Mouse (Mus musculus) midbrain, embryonic 14.5 days (tissue): ENCODE results near the gene Hlx. TPM values are rescaled to one million over a fixed set of nuclear protein-coding genes. Genes with fewer than 3 reads are reported as not detected.

ENCODE experiments used
- ATAC-seq: fragments of 200-750 bp; cut with Nextera tagmentation; 2 replicates; pipeline ENCODE4 v1.8.0; 2017; ENCODE audit warnings: moderate number of reproducible peaks, moderate library complexity; ENCODE audit not compliant: low FRiP score, low TSS enrichment
- DNase-seq: peaks from one replicate; pipeline ENCODE4 v3.0.0-alpha.2; 2015
- H3K27ac ChIP-seq: fragments of 300-500 bp; sonication (generic); replicated peaks from 2 replicates; pipeline ENCODE4 v1.5.1; 2014; ENCODE audit warnings: mild to moderate bottlenecking, low read depth, low read length, moderate library complexity
- H3K27me3 ChIP-seq: fragments of 300-500 bp; sonication (generic); 2 replicates; pipeline ENCODE4 v1.6.1; 2014; ENCODE audit warnings: low read length, control low read depth, mixed read lengths; ENCODE audit not compliant: control insufficient read depth, insufficient read depth
- H3K36me3 ChIP-seq: fragments of 300-500 bp; sonication (generic); 2 replicates; pipeline ENCODE4 v1.6.1; 2014; ENCODE audit warnings: low read length, control low read depth; ENCODE audit not compliant: control insufficient read depth, insufficient read depth
- H3K4me1 ChIP-seq: fragments of 300-500 bp; sonication (generic); 2 replicates; pipeline ENCODE4 v1.6.1; 2014; ENCODE audit warnings: mild to moderate bottlenecking, antibody characterized with exemption, low read length, control low read depth; ENCODE audit not compliant: control insufficient read depth, insufficient read depth
- H3K4me2 ChIP-seq: fragments of 300-500 bp; sonication (generic); 2 replicates; pipeline ENCODE4 v1.6.1; 2014; ENCODE audit warnings: mild to moderate bottlenecking, low read length, moderate library complexity
- H3K4me3 ChIP-seq: fragments of 300-500 bp; sonication (generic); replicated peaks from 2 replicates; pipeline ENCODE4 v1.5.1; 2014; ENCODE audit warnings: low read depth, low read length
- H3K9ac ChIP-seq: fragments of 300-500 bp; sonication (generic); replicated peaks from 2 replicates; pipeline ENCODE4 v1.6.1; 2014; ENCODE audit warnings: mild to moderate bottlenecking, low read length, moderate library complexity
- H3K9me3 ChIP-seq: fragments of 300-500 bp; sonication (generic); 2 replicates; pipeline ENCODE4 v1.6.1; 2016; ENCODE audit warnings: low read length, control low read depth, mixed read lengths; ENCODE audit not compliant: control insufficient read depth
- WGBS: fragments of 180-500 bp; shearing (Covaris S2); extraction: QIAGEN DNeasy Blood & Tissue Kit; methylation state at CpG from one replicate; pipeline ENCODE4 v1.1.7; 2014; 5-methylcytosine and 5-hydroxymethylcytosine counted together
- polyA plus RNA-seq: library from polyadenylated mRNA; unstranded; fragments of >200 nt; fragmentation: Nextera tagmentation; extraction: Ambion mirVana; gene quantifications from 2 replicates; pipeline ENCODE4 v1.2.1, GENCODE M21; 2014

Gene Hlx
- polyA plus RNA-seq, 1 experiment from 2014 or later = 1.2 TPM

- Histone ChIP-seq H3K4me2 (no peak overlapping the region), H3K4me1 (no peaks in the 10 kb centered on the region), H3K27ac (no peak overlapping the region), H3K36me3 (no peaks in the 10 kb centered on the region), H3K27me3 (no peaks in the 10 kb centered on the region), H3K9me3 (no peaks in the 10 kb centered on the region), H3K4me3 (no peak overlapping the region), H3K9ac (no peak overlapping the region)
- DNase-seq (no peak), ATAC-seq (no peak)
- WGBS = 88% methylated on average over 4 of the region's 4 CpGs
These were observed 24.7 kb downstream of the Hlx start for GRCm38 (mm10) chr1:184707532-184708248.

DNA sequence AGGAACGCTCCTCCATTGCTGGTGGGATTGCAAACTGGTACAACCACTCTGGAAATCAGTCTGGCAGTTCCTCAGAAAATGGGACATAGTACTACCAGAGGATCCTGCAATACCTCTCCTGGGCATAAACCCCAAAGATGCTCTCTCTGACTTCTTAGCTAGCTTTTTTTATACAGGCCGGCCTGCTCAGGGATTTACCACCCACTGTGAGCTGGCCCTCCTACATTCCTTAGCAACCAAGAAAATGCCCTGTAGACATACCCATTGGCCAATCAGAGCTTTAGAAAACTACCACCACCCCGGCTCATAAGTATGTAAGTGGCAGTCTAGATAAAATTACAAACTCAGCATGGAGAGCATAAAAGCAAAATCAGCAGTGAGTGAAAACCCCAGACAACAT lies 27.5 kb downstream of the Hlx start:
- no peak overlapping the region for H3K27ac ChIP-seq
- H3K36me3 ChIP-seq = no peaks in the 10 kb centered on the region
- ATAC-seq (no peak), DNase-seq (no peak)
- H3K9me3 ChIP-seq = no peaks in the 10 kb centered on the region
- WGBS = 39% methylated on average over 3 of the region's 3 CpGs
- H3K27me3 ChIP-seq = no peaks in the 10 kb centered on the region
- no peaks in the 10 kb centered on the region for H3K4me1 ChIP-seq
- H3K9ac ChIP-seq = no peak overlapping the region
- no peak overlapping the region for H3K4me2 ChIP-seq
- H3K4me3 ChIP-seq = no peak overlapping the region

GRCm38 (mm10) chr1:184699295-184699694 lies 33.1 kb downstream of the Hlx start:
- H3K4me3 ChIP-seq = no peak overlapping the region
- no peaks in the 10 kb centered on the region for H3K4me1 ChIP-seq
- no peaks in the 10 kb centered on the region for H3K36me3 ChIP-seq
- no peak overlapping the region for H3K9ac ChIP-seq
- DNase-seq = no peak
- H3K9me3 ChIP-seq = no peaks in the 10 kb centered on the region
- WGBS = 97% methylated on average over 1 of the region's 1 CpGs
- no peaks in the 10 kb centered on the region for H3K27me3 ChIP-seq
- H3K27ac ChIP-seq = no peak overlapping the region
- no peak for ATAC-seq
- H3K4me2 ChIP-seq = no peak overlapping the region

DNA sequence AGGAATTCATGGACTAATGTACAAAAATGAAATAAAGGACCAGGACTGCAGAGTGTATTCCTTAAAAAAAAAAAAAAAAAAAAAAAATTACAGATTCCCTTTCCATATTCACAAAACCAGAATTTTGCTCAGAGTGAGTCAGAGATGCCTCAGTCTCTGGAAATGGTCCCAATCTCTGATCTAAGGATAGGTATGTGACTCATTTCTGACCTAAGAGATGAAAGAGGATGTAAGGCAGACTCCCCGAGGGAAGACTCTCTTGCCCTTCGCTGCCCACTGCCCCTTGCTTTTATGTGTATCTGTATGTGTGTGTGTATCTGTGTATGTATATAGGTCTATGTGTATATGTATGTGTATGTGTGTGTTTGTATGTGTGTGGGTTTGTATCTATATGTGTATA lies 37.0 kb downstream of the Hlx start:
- H3K27ac ChIP-seq = no peak overlapping the region
- H3K27me3 ChIP-seq = no peaks in the 10 kb centered on the region
- 90% methylated on average over 2 of the region's 2 CpGs for WGBS
- no peaks in the 10 kb centered on the region for H3K36me3 ChIP-seq
- no peak overlapping the region for H3K9ac ChIP-seq
- DNase-seq (no peak), ATAC-seq (no peak)
- H3K9me3 ChIP-seq = no peaks in the 10 kb centered on the region
- no peak overlapping the region for H3K4me2 ChIP-seq
- no peak overlapping the region for H3K4me3 ChIP-seq
- no peaks in the 10 kb centered on the region for H3K4me1 ChIP-seq

- H3K4me2 ChIP-seq = no peak overlapping the region
- H3K4me1 ChIP-seq = no peaks in the 10 kb centered on the region
- DNase-seq (no peak), ATAC-seq (no peak)
- H3K36me3 ChIP-seq = no peaks in the 10 kb centered on the region
- WGBS = 84% methylated on average over 10 of the region's 10 CpGs
- no peak overlapping the region for H3K4me3 ChIP-seq
- no peak overlapping the region for H3K27ac ChIP-seq
- no peak overlapping the region for H3K9ac ChIP-seq
- no peaks in the 10 kb centered on the region for H3K27me3 ChIP-seq
- H3K9me3 ChIP-seq = no peaks in the 10 kb centered on the region
These were observed 40.1 kb downstream of the Hlx start for GRCm38 (mm10) chr1:184692204-184692904.

DNA sequence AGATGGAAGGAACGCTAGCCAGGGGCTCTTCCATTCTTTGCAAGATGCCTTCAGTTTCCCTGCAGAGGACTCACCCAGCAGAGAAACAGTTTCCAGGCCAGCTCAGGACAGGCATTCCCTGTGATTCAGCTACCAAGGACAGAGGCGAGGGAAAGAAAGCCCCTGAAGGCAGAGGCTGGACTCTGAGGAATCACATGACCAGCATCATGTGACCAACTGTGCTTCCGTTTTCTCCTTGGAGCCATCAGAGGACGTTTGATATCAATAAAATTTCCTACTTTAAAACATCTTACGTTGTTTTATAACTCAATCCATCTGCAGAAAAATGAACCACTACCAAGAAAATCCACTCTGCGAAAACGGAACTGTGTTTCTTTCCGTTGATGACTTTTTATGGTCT lies 41.2 kb downstream of the Hlx start:
- Histone ChIP-seq H3K9me3 (no peaks in the 10 kb centered on the region), H3K9ac (no peak overlapping the region), H3K4me3 (no peak overlapping the region), H3K36me3 (no peaks in the 10 kb centered on the region), H3K4me1 (no peaks in the 10 kb centered on the region), H3K4me2 (no peak overlapping the region), H3K27me3 (no peaks in the 10 kb centered on the region), H3K27ac (no peak overlapping the region)
- ATAC-seq = no peak
- 91% methylated on average over 8 of the region's 8 CpGs for WGBS
- no peak for DNase-seq

DNA sequence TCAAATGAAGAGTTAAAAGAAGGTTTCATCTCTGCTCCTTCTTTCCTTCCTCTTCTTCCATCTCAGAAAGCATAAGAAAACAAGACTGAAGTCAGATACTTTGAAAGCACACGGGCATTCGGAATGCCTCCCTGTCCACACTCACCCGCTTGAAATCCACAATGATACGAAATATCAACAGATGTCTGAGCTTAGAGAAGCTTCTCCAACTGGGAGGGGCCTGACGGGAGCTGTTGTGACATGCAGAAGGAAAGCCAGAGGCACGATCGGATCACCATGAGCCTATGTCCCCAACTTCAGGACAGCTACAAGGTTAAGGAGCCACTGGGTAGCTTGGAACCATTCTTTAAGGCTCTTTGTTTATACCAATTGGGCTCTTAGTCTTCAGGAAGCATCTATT lies 44.4 kb downstream of the Hlx start:
- no peaks in the 10 kb centered on the region for H3K9me3 ChIP-seq
- no peaks in the 10 kb centered on the region for H3K4me1 ChIP-seq
- no peaks in the 10 kb centered on the region for H3K36me3 ChIP-seq
- no peak overlapping the region for H3K27ac ChIP-seq
- H3K9ac ChIP-seq = no peak overlapping the region
- no peaks in the 10 kb centered on the region for H3K27me3 ChIP-seq
- H3K4me3 ChIP-seq = no peak overlapping the region
- H3K4me2 ChIP-seq = no peak overlapping the region
- 84% methylated on average over 7 of the region's 7 CpGs for WGBS
- DNase-seq (no peak), ATAC-seq (no peak)

DNA sequence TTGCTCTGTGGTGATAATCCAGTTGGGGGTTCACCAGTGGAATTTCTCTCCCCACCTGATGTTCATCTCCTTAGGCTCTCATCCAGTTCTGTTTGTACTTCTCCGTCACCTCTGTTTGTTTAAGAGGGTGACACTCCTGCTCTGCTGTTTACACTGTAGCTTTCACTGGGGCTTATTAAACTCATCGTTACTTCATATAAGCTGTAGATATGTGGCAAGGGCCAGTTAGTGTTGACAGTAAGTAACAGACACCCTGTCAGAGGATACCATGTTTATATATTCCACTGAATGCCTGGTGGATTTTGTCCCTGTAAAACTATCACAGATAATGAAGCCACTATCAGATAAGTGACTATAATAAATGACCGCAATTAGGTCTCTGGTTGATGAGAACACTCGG lies 44.9 kb downstream of the Hlx start:
- H3K4me1 ChIP-seq = no peaks in the 10 kb centered on the region
- no peaks in the 10 kb centered on the region for H3K36me3 ChIP-seq
- no peak overlapping the region for H3K4me2 ChIP-seq
- no peak overlapping the region for H3K9ac ChIP-seq
- 75% methylated on average over 4 of the region's 4 CpGs for WGBS
- DNase-seq (no peak), ATAC-seq (no peak)
- no peaks in the 10 kb centered on the region for H3K27me3 ChIP-seq
- no peaks in the 10 kb centered on the region for H3K9me3 ChIP-seq
- H3K4me3 ChIP-seq = no peak overlapping the region
- H3K27ac ChIP-seq = no peak overlapping the region

DNA sequence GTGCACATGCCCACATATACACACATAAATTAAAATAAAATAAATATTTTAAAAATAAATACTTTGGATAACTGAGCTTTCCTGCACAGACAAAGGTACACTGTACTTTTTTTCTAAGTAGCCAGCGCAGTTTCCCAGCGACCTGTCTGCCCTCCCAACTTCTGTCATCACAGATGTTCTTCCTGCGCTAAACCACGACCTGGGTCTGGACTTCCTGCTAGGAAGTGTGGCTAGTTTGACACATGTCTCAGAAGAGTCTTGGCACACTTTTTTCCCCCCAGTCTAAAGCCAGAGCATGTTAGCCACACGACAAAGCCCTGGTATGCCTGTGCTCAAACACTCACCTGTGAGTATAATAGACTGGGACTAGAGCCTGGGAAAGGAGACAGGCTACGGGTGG lies 48.9 kb downstream of the Hlx start:
- no peak overlapping the region for H3K9ac ChIP-seq
- no peaks in the 10 kb centered on the region for H3K27me3 ChIP-seq
- ATAC-seq (no peak), DNase-seq (no peak)
- no peak overlapping the region for H3K4me2 ChIP-seq
- WGBS = 84% methylated on average over 6 of the region's 6 CpGs
- H3K4me3 ChIP-seq = no peak overlapping the region
- H3K27ac ChIP-seq = no peak overlapping the region
- H3K9me3 ChIP-seq = no peaks in the 10 kb centered on the region
- no peaks in the 10 kb centered on the region for H3K4me1 ChIP-seq
- no peaks in the 10 kb centered on the region for H3K36me3 ChIP-seq
